Mouse (Mus musculus): ENCODE data around the gene Nupl2.
A peak's percentile ranks its signal among the peaks of the same experiment; 100 is the strongest.

Gene Nupl2

DNA sequence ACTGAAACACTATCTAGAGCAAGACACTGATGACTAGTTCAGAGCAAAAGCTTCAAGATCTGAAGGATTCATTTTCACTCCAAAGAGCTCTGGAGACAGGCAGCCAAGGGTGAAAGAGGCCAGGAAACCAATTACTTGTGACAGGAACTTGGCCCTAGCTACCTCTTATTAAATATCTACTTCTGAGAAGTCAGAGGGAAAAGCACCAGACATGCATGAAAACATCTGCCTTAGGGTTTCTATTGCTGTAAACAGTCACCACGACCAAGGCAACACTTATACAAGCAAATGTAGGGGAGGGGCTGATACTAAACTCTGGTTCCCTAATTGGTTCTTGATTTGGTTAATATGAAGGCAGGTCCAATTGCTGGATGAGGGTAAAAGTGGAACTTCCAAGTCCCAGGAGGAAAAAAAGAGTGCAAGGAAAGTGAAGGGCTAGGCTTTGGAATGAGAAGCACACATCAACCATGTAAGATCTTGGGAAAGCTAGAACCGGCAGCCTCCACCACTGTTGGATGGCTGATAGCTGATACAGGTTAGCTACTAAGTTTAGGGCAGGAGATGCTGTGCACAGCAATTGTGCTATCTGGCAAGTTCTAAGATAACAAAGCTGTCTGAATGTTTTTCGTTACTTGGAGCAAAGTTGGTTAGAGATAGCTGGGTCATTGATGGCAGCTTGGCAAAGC is 49.2 kb downstream of the Nupl2 start:
- DNase-seq, result peak; percentile 22

DNA sequence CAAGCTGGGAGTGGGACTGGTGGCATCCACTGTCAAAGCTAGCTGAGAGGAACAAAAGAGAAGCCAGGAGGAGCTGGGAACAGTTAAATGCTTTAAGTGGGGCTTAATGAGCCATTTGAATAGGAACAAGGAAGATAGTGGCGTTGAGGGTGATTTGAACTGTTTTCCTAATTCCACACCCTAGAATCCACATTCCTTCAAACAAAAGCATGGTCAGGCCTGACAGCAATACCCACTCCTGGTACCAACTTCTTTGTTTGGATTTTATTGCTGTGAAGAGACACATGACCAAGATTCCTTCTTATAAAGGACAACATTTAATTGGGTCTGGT is 49.8 kb downstream of the Nupl2 start:
- no peak for DNase-seq

DNA sequence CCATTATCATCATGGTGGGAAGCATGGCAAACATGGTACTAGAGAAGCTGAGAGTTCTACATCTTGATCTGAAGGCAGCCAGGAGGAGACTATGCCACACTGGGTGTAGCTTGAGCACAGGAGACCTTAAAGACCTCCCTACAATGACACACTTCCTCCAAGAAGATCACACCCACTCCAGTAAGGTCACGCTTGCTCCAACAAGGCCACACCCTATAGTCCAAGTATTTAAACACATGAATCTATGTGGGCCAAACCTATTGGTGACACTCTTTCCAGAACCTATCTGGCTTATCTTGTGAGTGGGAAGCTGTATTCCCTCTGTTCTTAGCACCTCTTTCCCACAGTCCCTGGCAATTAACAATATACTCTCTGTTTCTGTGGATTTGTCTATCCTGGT is 50.1 kb downstream of the Nupl2 start:
- DNase-seq, result no peak

All from lung, postnatal 10 days (tissue).